Mouse (Mus musculus) macrophage (primary cell): ENCODE measurements around the gene Xpo4. TPM values are rescaled to one million over a fixed set of nuclear protein-coding genes. Genes with fewer than 3 reads are reported as not detected.

ENCODE experiments used
- H3K27ac ChIP-seq: fragments of 350-480 bp; formaldehyde crosslinking; 2 replicates; pipeline ENCODE4 v1.9.0; 2021
- H3K36me3 ChIP-seq: fragments of 350-480 bp; formaldehyde crosslinking; 2 replicates; pipeline ENCODE4 v1.9.0; 2021; ENCODE audit errors: inconsistent target
- H3K4me3 ChIP-seq: fragments of 350-480 bp; formaldehyde crosslinking; 2 replicates; pipeline ENCODE4 v1.9.0; 2021; ENCODE audit errors: inconsistent target
- H3K79me2 ChIP-seq: fragments of 350-480 bp; formaldehyde crosslinking; 2 replicates; pipeline ENCODE4 v1.9.0; 2021; ENCODE audit errors: inconsistent target
- WGBS: methylation state at CpG from one replicate; pipeline ENCODE4 v1.1.7; 2026; ENCODE audit warnings: inconsistent platforms; ENCODE audit not compliant: missing documents; 5-methylcytosine and 5-hydroxymethylcytosine counted together
- polyA plus RNA-seq: library from polyadenylated mRNA; stranded (reverse); fragments of 250-400 nt; gene quantifications from 3 replicates; pipeline ENCODE4 v1.2.4, GENCODE M21; 2018; ENCODE audit warnings: inconsistent platforms

The Xpo4 gene
- polyA plus RNA-seq, 1 experiment from 2014 or later = 4.5 TPM

GRCm38 (mm10) chr14:57611034-57611433 is 54.2 kb downstream of the Xpo4 start:
- Histone ChIP-seq H3K79me2 (no peaks in the 10 kb centered on the region), H3K36me3 (no peaks in the 10 kb centered on the region), H3K4me3 (no peak overlapping the region), H3K27ac (no peak overlapping the region)
- 90% methylated on average over 2 of the region's 2 CpGs for WGBS

GRCm38 (mm10) chr14:57609816-57610329 is 55.4 kb downstream of the Xpo4 start:
- Histone ChIP-seq H3K79me2 (no peaks in the 10 kb centered on the region), H3K27ac (no peak overlapping the region), H3K4me3 (no peak overlapping the region), H3K36me3 (no peaks in the 10 kb centered on the region)
- WGBS = 92% methylated on average over 4 of the region's 4 CpGs

DNA sequence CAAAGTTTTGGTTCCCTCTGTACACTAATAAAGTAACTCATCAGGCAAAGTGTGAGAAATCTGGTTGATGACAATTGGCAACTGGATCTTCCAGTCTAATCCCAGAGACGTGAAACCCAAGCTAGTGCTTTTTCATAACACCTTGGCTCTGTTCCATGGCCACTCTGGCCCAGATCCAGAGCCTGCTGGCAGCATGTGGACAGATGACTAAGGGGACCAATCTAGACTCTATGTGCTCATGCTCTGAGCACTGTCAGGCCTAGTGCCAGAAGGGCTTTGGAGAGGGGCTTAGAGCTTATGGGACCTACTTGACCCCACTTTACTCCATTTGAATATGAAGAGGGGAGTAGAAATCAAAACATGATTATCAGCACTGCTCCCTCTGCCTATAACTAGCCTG is 57.7 kb downstream of the Xpo4 start:
- 65% methylated on average over 1 of the region's 1 CpGs for WGBS
- Histone ChIP-seq H3K79me2 (no peaks in the 10 kb centered on the region), H3K27ac (no peak overlapping the region), H3K36me3 (peaks cover 13% of the 10 kb centered on the region; the same call in 1 of the 2 replicates), H3K4me3 (no peak overlapping the region)

DNA sequence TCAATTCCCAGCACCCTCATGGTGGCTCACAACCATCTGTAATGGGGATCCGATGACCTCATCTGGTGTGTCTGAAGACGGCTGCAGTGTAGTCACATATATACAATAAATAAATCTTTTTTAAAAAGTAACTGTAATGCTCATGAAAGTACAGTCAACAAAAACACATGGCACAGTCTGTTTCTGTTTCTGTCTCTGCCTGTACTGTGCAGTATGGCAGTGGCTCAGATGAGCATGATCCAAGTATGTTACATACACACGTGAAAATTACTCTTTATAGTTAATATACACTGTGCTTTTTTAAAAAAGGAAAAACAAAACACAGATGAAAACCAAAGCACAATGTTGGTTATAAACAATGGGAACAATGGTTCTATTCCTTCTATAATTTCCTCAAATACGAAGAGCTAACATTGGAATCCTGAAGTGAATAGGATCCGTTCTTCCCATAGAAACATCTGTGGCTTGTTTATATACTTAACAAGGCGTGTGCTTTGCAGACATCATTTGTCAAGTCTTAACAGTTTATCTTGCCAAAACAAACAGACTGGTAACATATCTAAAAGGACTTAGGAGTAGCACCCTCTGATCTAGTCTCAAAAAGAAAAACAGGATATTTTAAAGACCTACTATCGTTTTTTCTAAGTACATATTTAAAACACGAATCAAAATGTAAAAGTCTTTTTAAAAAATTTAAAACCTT is 58.4 kb downstream of the Xpo4 start:
- H3K79me2 ChIP-seq = no peaks in the 10 kb centered on the region
- peaks cover 18% of the 10 kb centered on the region; the same call in 1 of the 2 replicates for H3K36me3 ChIP-seq
- H3K27ac ChIP-seq = no peak overlapping the region
- 97% methylated on average over 8 of the region's 8 CpGs for WGBS
- no peak overlapping the region for H3K4me3 ChIP-seq

GRCm38 (mm10) chr14:57593279-57593678 is 72.0 kb downstream of the Xpo4 start:
- no peaks in the 10 kb centered on the region for H3K79me2 ChIP-seq
- peaks cover 24% of the 10 kb centered on the region for H3K36me3 ChIP-seq
- H3K27ac ChIP-seq = no peak overlapping the region
- H3K4me3 ChIP-seq = no peak overlapping the region
- WGBS = 96% methylated on average over 5 of the region's 5 CpGs

- 98% methylated on average over 3 of the region's 3 CpGs for WGBS
- Histone ChIP-seq H3K27ac (no peak overlapping the region), H3K4me3 (no peak overlapping the region), H3K36me3 (peaks cover 21% of the 10 kb centered on the region), H3K79me2 (no peaks in the 10 kb centered on the region)
Measured at GRCm38 (mm10) chr14:57591830-57592229, 73.4 kb downstream of the Xpo4 start.

DNA sequence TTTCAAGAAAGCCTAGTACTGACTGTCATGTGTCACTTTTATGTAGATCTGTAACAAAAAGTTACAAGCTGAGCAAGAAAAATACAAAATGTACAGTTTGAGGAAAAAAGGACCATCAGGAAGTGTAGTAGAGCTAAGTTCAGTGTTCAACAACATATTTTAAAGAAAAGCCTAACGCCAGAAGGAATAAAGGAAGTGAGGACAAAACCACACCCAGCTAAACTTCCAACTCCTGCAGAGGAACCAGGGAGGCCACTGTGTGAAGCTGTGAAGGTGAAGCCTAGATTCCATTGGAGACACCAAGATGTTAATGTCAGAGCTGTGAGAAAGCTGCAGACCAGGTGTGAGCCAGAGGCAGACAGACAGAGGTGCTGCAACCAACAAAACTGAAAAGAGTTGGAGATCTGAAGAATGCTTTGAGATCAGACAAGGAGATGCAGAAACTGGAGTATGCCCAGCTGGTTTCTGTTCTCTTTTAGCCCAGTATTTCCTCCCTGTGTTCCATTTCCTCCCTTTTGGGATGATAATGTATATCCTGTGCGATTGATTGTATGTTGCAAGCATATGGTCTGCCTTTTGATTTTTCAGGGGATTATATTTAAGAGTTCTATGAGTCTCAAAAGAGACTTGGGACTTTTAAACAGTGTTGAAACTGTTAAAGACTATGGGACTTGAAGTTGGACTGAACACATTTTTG is 88.7 kb downstream of the Xpo4 start:
- Histone ChIP-seq H3K36me3 (no peaks in the 10 kb centered on the region), H3K4me3 (no peak overlapping the region), H3K79me2 (no peaks in the 10 kb centered on the region), H3K27ac (peak overlapping the region; percentile 51)
- WGBS = 15% methylated on average over 2 of the region's 2 CpGs

DNA sequence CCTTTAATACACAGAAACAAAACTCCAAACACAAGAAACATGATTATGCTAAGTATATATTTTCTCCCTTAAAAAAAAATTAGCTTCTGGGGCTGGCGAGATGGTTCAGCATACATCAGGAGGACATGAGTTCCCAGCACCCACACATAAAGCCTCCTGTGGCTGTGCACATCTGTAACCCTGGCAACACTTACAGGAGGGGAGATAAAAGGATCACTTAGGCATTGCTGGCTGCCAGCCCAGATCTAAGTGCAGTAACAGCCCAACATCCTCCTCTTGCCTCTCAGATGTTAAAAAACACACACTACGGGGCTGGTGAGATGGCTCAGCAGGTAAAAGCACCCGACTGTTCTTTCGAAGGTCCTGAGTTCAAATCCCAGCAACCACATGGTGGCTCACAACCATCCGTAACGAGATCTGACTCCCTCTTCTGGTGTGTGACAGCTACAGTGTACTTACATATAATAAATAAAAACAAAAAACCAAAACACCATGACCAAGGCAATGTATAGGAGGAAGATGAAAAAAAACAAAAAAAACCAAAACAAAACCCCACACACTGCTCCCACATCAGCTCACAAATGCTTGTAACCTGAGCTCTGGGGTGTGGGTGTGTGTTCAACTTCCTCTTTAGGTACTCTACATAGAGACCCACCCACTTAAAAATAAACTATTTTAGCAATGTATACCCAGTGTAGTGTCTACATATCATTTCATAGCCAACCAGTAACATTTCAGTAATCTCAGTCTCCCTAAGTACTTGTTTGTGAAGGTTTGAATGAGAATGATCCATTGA is 90.2 kb downstream of the Xpo4 start:
- 85% methylated on average over 5 of the region's 6 CpGs for WGBS
- Histone ChIP-seq H3K4me3 (no peak overlapping the region), H3K27ac (no peak overlapping the region), H3K79me2 (no peaks in the 10 kb centered on the region), H3K36me3 (no peaks in the 10 kb centered on the region)

DNA sequence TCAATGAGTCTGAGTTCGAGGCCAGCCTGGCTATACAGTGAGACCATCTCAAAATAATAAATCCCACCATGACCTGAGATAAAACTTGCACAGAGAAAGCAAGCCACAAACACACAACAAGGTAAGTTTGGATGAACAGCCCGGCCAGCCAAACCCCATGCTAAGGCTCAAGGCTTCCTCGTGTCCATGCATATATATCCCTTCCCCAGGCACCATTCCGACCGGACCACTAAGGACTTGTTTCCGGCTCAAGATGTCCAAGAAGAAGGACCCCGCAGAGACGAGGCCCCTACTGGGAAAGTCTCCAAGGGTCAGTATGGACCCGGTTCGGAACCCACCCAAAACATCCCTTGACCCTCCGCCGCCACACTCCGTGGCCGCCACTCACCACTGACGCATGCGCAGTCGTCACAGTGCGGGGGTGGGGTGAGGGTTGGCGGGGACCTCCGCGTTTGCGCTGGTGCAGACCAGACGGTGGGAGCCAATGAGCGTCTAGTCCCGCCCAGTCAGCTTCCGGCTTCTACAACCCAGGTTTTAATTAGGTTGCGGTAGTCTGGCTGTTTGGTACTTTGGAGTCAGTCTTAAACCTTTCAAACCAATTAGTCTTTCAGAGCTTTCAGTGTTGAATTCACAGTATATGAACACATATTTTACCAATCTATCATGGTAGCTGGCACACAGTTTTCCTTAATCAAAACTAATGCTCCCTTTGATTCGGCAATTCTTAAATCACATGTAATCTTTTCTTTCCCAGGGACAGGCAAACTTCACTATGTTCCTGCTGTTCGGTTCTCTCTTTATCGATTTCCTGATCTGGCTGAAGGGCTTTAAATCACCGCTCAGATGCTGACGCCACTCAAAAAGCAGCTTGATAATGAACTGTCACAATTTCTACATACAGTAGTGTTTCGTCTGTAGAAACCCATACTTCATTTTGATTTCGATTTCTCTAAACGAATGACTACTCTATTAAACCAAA is 93.8 kb downstream of the Xpo4 start, which contains the start of gene Eef1akmt1:
Eef1akmt1 (minus strand) TSS at position 458 of the 979 bp plus-strand sequence.
- H3K27ac ChIP-seq = peak within 1 kb of the TSS; percentile 72
- 2% methylated on average over 35 of the region's 35 CpGs for WGBS
- no peaks in the 10 kb centered on the region for H3K36me3 ChIP-seq
- no peaks in the 10 kb centered on the region for H3K79me2 ChIP-seq
- H3K4me3 ChIP-seq = peak within 1 kb of the TSS; percentile 76

DNA sequence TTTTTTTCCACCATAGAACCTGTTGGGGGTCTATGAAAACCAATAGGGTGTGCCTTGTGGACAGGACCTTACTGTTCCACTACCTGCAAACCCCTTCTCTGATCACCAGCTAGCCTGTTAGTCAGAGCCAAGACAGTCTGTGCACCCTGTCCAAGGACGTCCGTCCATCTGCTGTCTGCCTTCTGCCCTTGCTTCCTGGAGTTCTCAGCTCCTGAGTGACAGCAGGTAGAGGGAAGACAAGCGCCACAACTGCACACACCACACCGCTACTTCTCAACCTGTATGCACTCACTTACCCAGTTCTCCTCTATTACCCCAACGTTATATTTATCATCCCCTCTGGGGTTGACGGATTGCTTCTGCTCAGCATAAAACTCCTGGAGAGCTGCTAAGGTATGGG is 99.6 kb downstream of the Xpo4 start:
- H3K79me2 ChIP-seq = no peaks in the 10 kb centered on the region
- H3K36me3 ChIP-seq = no peaks in the 10 kb centered on the region
- H3K4me3 ChIP-seq = no peak overlapping the region
- WGBS = 84% methylated on average over 5 of the region's 6 CpGs
- no peak overlapping the region for H3K27ac ChIP-seq

DNA sequence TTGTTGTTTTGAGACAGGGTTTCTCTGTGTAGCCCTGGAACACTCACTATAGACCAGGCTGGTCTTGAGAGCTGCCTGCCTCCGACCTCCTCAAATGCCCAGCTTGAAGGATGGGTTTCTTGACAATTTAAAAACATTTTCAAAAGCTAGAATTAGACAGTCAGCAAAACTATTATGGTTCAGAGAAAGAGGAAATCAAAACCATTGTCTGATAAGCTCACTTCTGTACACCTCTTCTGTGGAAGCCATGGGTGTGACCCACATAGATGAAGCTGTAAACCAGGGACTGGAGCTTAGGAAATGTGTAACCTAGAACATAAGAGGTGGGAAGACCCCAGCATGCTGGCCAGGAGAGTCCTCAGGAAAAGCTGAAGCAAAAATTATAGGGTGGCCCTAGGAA is 108.3 kb downstream of the Xpo4 start:
- Histone ChIP-seq H3K4me3 (no peak overlapping the region), H3K27ac (no peak overlapping the region), H3K79me2 (no peaks in the 10 kb centered on the region), H3K36me3 (no peaks in the 10 kb centered on the region; the same call in 1 of the 2 replicates)
- 100% methylated on average over 1 of the region's 1 CpGs for WGBS

- Histone ChIP-seq H3K27ac (no peak overlapping the region), H3K36me3 (no peaks in the 10 kb centered on the region; the same call in 1 of the 2 replicates), H3K79me2 (no peaks in the 10 kb centered on the region), H3K4me3 (no peak overlapping the region)
- WGBS = 89% methylated on average over 7 of the region's 7 CpGs
Measured at GRCm38 (mm10) chr14:57555471-57556070, 109.7 kb downstream of the Xpo4 start.

- H3K4me3 ChIP-seq = no peak overlapping the region
- H3K27ac ChIP-seq = no peak overlapping the region
- H3K79me2 ChIP-seq = no peaks in the 10 kb centered on the region
- WGBS = 95% methylated on average over 5 of the region's 5 CpGs
- peaks cover 6% of the 10 kb centered on the region; the same call in 1 of the 2 replicates for H3K36me3 ChIP-seq
Measured at GRCm38 (mm10) chr14:57554434-57554833, 110.8 kb downstream of the Xpo4 start.
